8 mouse cellular contexts compared by ENCODE assay signal in genomic region chr16:22857431-22858113, GRCm38 (mm10). TPM values are rescaled to one million over a fixed set of nuclear protein-coding genes. Genes with fewer than 3 reads are reported as not detected.
DNase-seq lines count a peak whose midpoint lies in the region; ATAC-seq lines count a peak whose summit lies in the region.

TSS of gene Tbccd1 (minus strand) at chr16:22857669.
TSS of gene Dnajb11 (plus strand) at chr16:22857845.

- H3K27me3 ChIP-seq in hindbrain, embryonic 12.5 days: no peaks in the 10 kb centered on the region

- H3K9me3 ChIP-seq in hindbrain, embryonic 12.5 days (replicated peaks): no peaks in the 10 kb centered on the region

- peaks cover 2% of the 10 kb centered on the region for H3K36me3 ChIP-seq in hindbrain, embryonic 12.5 days

- H3K4me3 ChIP-seq in hindbrain, embryonic 12.5 days: peak within 1 kb of the TSS; percentile 99

- H3K9ac ChIP-seq in hindbrain, embryonic 12.5 days: peak within 1 kb of the TSS; percentile 90

- peak within 1 kb of the TSS; percentile 60 for H3K27ac ChIP-seq in hindbrain, embryonic 12.5 days

- H3K4me1 ChIP-seq in hindbrain, embryonic 12.5 days: peaks cover 12% of the 10 kb centered on the region

- ATAC-seq in hindbrain, embryonic 12.5 days (ENCODE audit: low FRiP score): peak; percentile 100

- DNase-seq in NIH3T3 (ENCODE audit: low read depth): peak; percentile 99
- DNase-seq in cerebellum, postnatal 10 days: peak; percentile 98 to 99
- DNase-seq in frontal cortex, postnatal 10 days (ENCODE audit: low spot score in 2 of 2): peak; percentile 99 to 100
- peak; percentile 98 to 100 for DNase-seq in layer of hippocampus, postnatal 14 days (ENCODE audit: low spot score in 2 of 2)
- peak; percentile 98 for DNase-seq in lung, postnatal 14 days
- peak; percentile 97 for DNase-seq in retina, adult 2 months (ENCODE audit: low read depth, low spot score)
- DNase-seq in thymus, postnatal 36 days: peak; percentile 97 to 99

- WGBS in hindbrain, embryonic 12.5 days: under 1% methylated on average over 62 of the region's 62 CpGs

- H3K4me2 ChIP-seq in hindbrain, embryonic 12.5 days (replicated peaks): peak within 1 kb of the TSS; percentile 73

RNA-seq across cellular contexts. Expression of gene Tbccd1, which starts in this region (rescaled TPM):
- polyA plus RNA-seq in hindbrain, embryonic 12.5 days (2016; fragmentation: Nextera tagmentation; extraction: Ambion mirVana): 30.1 and 32.5 TPM in 2 replicates
- total RNA-seq in layer of hippocampus, postnatal 14 days (2021): 10 to 100 TPM; 15.7 to 16.1 TPM

RNA-seq across cellular contexts. Expression of gene Dnajb11, which starts in this region (rescaled TPM):
- 104 and 112 TPM in 2 replicates for polyA plus RNA-seq in hindbrain, embryonic 12.5 days (2016; fragmentation: Nextera tagmentation; extraction: Ambion mirVana)
- total RNA-seq in layer of hippocampus, postnatal 14 days (2021): 10 to 100 TPM; 69.5 to 76.3 TPM

Comparison
In these comparisons a context has a peak if more than half of its experiments do, and no peak if none do; other contexts are left out.
1. Peak in every context shown above with its lines: DNase-seq, ATAC-seq, H3K4me3 ChIP-seq and H3K27ac ChIP-seq.